Mouse (Mus musculus) MEL (cell line): ENCODE data around the gene Mfsd13b.

Experiments
- E2F4 ChIP-seq: IDR thresholded peaks from 2 replicates; pipeline ENCODE4 v1.6.1; 2011; ENCODE audit warnings: low read depth, low read length, improper control_type of control experiment, borderline replicate concordance
- NRF1 ChIP-seq: IDR thresholded peaks from 2 replicates; pipeline ENCODE4 v1.6.1; 2014; ENCODE audit warnings: low read depth, mild to moderate bottlenecking, inconsistent platforms, low read length, improper control_type of control experiment, moderate library complexity; ENCODE audit not compliant: poor library complexity, insufficient read depth, severe bottlenecking
- POLR2A ChIP-seq, 2 experiments: IDR thresholded peaks; 2 replicates each; pipeline ENCODE4 v1.6.1; 2011 to 2012; ENCODE audit warnings: low read length in 2 of 2, mild to moderate bottlenecking in 2 of 2, control low read depth in 1 of 2, improper control_type of control experiment in 1 of 2, low read depth in 1 of 2, moderate library complexity in 1 of 2; ENCODE audit not compliant: control insufficient read depth in 1 of 2, insufficient read depth in 1 of 2, poor library complexity in 1 of 2
- RCOR1 ChIP-seq: IDR thresholded peaks from 2 replicates; pipeline ENCODE4 v1.6.1; 2012; ENCODE audit warnings: low read depth, mild to moderate bottlenecking, inconsistent platforms, low read length, improper control_type of control experiment
- TAL1 ChIP-seq: IDR thresholded peaks from 2 replicates; pipeline ENCODE4 v1.6.1; 2012; ENCODE audit warnings: mild to moderate bottlenecking, inconsistent platforms, low read length, moderate library complexity, mixed read lengths

- no peak for TF ChIP-seq POLR2A (IDR thresholded peaks at IDR 0.05; ENCODE audit: control insufficient read depth in 1 of 2, insufficient read depth in 1 of 2, low read depth in 1 of 2, low read length in 2 of 2, poor library complexity in 1 of 2)
- no peak for TF ChIP-seq E2F4
- no peak for TF ChIP-seq NRF1
- TF ChIP-seq RCOR1 = no peak
- TF ChIP-seq TAL1 = no peak
These were observed 38.0 kb downstream of the Mfsd13b start for GRCm38 (mm10) chr7:121020277-121020676.
